Mouse (Mus musculus) myocyte (in vitro differentiated cells): ENCODE results near the gene Kif1c. TPM values are rescaled to one million over a fixed set of nuclear protein-coding genes. Genes with fewer than 3 reads are reported as not detected.

Experiments used
- H3K27me3 ChIP-seq: one replicate; pipeline ENCODE4 v1.6.1; 2011; ENCODE audit not compliant: control insufficient read depth, insufficient read depth, insufficient read length
- H3K36me3 ChIP-seq: one replicate; pipeline ENCODE4 v1.6.1; 2011; ENCODE audit not compliant: control insufficient read depth, insufficient read depth
- H3K4me2 ChIP-seq: one replicate; pipeline ENCODE4 v1.6.1; 2011; ENCODE audit warnings: low read depth, control low read depth
- H3K4me3 ChIP-seq: one replicate; pipeline ENCODE4 v1.5.1; 2011; ENCODE audit warnings: mild to moderate bottlenecking, control low read depth, moderate library complexity
- H3K79me2 ChIP-seq: one replicate; pipeline ENCODE4 v1.6.1; 2011; ENCODE audit not compliant: control insufficient read depth, insufficient read depth
- H3ac ChIP-seq: one replicate; pipeline ENCODE4 v1.6.1; 2011; ENCODE audit not compliant: control insufficient read depth, insufficient read length
- CEBPB ChIP-seq: IDR thresholded peaks from 2 replicates; pipeline ENCODE4 v1.6.1; 2011; ENCODE audit warnings: mild to moderate bottlenecking, moderate library complexity; ENCODE audit not compliant: poor library complexity, insufficient read depth, severe bottlenecking
- E2F4 ChIP-seq: IDR thresholded peaks from one replicate; pipeline ENCODE4 v1.6.1; 2011; ENCODE audit warnings: mild to moderate bottlenecking, control low read depth, moderate library complexity; ENCODE audit not compliant: insufficient read depth
- MAX ChIP-seq: IDR thresholded peaks from one replicate; pipeline ENCODE4 v1.6.1; 2011; ENCODE audit warnings: low read depth, mild to moderate bottlenecking, control low read depth
- MYOD1 ChIP-seq, 3 experiments: IDR thresholded peaks; one replicate each; pipeline ENCODE4 v1.6.1; 2011; ENCODE audit warnings: control low read depth in 2 of 3, low read depth in 2 of 3, mild to moderate bottlenecking in 2 of 3, moderate library complexity in 1 of 3; ENCODE audit not compliant: insufficient read length in 2 of 3, control insufficient read depth in 1 of 3
- MYOG ChIP-seq, 3 experiments: IDR thresholded peaks; one replicate each; pipeline ENCODE4 v1.6.1; 2011; ENCODE audit warnings: control low read depth in 2 of 3, low read depth in 2 of 3, mild to moderate bottlenecking in 2 of 3; ENCODE audit not compliant: insufficient read length in 2 of 3, control insufficient read depth in 1 of 3, insufficient read depth in 1 of 3
- POLR2A ChIP-seq: IDR thresholded peaks from one replicate; pipeline ENCODE4 v1.6.1; 2011; ENCODE audit warnings: low read depth, mild to moderate bottlenecking, control low read depth, moderate library complexity; ENCODE audit not compliant: insufficient read length
- POLR2AphosphoS2 ChIP-seq: IDR thresholded peaks from one replicate; pipeline ENCODE4 v1.6.1; 2011; ENCODE audit warnings: low read depth, control low read depth; ENCODE audit not compliant: insufficient read length
- REST ChIP-seq: IDR thresholded peaks from one replicate; pipeline ENCODE4 v1.6.1; 2011; ENCODE audit warnings: mild to moderate bottlenecking, control low read depth, moderate library complexity; ENCODE audit not compliant: insufficient read depth, insufficient read length
- SRF ChIP-seq: IDR thresholded peaks from one replicate; pipeline ENCODE4 v1.6.1; 2011; ENCODE audit warnings: low read depth; ENCODE audit not compliant: control insufficient read depth, insufficient read length
- TCF12 ChIP-seq: IDR thresholded peaks from one replicate; pipeline ENCODE4 v1.6.1; 2011; ENCODE audit warnings: mild to moderate bottlenecking, control low read depth; ENCODE audit not compliant: poor library complexity, insufficient read depth, severe bottlenecking
- TCF3 ChIP-seq: IDR thresholded peaks from one replicate; pipeline ENCODE4 v1.6.1; 2011; ENCODE audit warnings: low read depth, control low read depth; ENCODE audit not compliant: insufficient read length
- USF1 ChIP-seq: IDR thresholded peaks from one replicate; pipeline ENCODE4 v1.6.1; 2011; ENCODE audit warnings: low read depth, mild to moderate bottlenecking, control low read depth, moderate library complexity
- polyA plus RNA-seq: library from polyadenylated mRNA; unstranded; fragments of >200 nt; fragmentation: generic; extraction: Trizol; gene quantifications from one replicate; pipeline ENCODE4 v1.2.1, GENCODE M21; 2012; ENCODE audit warnings: missing spikeins

Kif1c gene
- polyA plus RNA-seq, 1 experiment = 96.3 TPM

DNA sequence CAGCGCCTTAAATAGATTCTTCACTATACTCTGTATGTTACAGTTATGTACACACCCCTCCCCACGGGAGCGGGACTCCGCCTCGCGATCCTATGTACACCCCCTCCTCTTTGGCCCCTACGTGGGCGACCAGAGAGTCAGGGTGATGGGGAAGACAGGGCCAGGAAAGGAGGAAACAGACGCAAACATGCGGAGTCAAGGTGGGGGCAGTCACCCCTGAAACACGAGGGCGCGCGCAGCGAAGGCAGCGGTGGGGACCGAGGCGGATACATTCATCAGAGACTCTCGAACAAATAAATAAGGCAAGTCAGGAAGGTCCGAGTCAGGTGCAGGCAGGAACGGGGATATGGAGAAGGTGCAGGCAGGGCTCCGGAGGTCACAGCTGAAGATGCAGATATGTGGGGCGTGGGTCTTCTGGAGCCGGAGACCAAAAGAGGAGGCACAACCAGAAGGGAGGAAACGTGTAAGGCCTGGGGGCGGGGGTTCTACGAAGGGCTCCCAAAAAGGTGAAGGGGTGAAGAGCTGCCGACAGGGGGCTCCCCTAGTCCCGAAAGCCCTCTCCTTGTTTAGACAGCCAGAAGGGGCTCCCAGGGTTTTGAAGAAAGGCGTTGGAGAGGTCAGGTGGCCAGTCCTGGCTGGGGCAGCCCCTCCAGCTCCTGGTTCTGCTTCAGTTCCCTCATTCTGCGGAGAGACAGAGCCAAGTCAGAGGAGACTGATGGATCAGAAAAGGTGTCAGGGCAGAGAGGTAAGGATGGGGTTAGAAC lies 30.6 kb upstream of the Kif1c start:
- H3K36me3 ChIP-seq = no peaks in the 10 kb centered on the region

DNA sequence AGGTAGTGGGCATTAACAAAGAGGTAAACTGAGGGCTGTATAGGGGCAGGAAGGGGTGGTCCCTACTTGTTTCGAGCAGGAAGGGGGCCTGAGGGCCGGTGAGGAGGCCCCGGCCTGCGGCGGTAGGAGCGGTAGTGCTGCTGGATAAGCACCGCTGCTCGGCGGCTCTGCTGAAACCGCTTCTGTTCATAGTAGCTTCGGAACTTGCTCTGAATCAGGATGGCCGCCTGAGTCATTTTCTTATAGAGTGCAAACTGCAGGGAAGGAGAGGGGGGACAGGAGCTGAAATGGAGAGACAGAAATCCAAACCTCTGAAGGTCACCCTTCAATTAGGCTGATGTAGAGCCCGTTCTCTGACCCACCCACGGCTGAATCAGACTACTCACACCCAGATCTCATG lies 29.9 kb upstream of the Kif1c start:
- H3K27me3 ChIP-seq = no peaks in the 10 kb centered on the region
- no peaks in the 10 kb centered on the region for H3K36me3 ChIP-seq
- H3K4me3 ChIP-seq = peak overlapping the region; percentile 82
- no peak for TF ChIP-seq TCF3
- TF ChIP-seq USF1 = no peak
- peak overlapping the region; percentile 93 for H3K4me2 ChIP-seq
- H3K79me2 ChIP-seq = peaks cover 14% of the 10 kb centered on the region
- no peak overlapping the region for H3ac ChIP-seq

More for the DNA sequence above, 30.6 kb upstream of the Kif1c start:
- peaks cover 19% of the 10 kb centered on the region for H3K79me2 ChIP-seq
- no peaks in the 10 kb centered on the region for H3K27me3 ChIP-seq
- H3ac ChIP-seq = peak overlapping the region; percentile 35
- H3K4me2 ChIP-seq = peak overlapping the region; percentile 93
- peak overlapping the region; percentile 82 for H3K4me3 ChIP-seq
- TF ChIP-seq SRF (peak; percentile 18), E2F4 (no peak), MAX (no peak), USF1 (no peak), MYOD1 (IDR thresholded peaks at IDR 0.05; ENCODE audit: control insufficient read depth in 1 of 3, insufficient read length in 2 of 3, low read depth in 2 of 3) (no peak), MYOG (IDR thresholded peaks at IDR 0.05; ENCODE audit: control insufficient read depth in 1 of 3, insufficient read depth in 1 of 3, insufficient read length in 2 of 3, low read depth in 2 of 3) (no peak), POLR2AphosphoS2 (no peak), POLR2A (peak; percentile 22), REST (no peak), CEBPB (no peak), TCF3 (no peak)

- no peak overlapping the region for H3ac ChIP-seq
- no peaks in the 10 kb centered on the region for H3K27me3 ChIP-seq
- peaks cover 13% of the 10 kb centered on the region for H3K79me2 ChIP-seq
- H3K36me3 ChIP-seq = no peaks in the 10 kb centered on the region
- no peak for TF ChIP-seq MAX
- TF ChIP-seq POLR2AphosphoS2 = peak; percentile 47
- no peak for TF ChIP-seq SRF
- no peak overlapping the region for H3K4me2 ChIP-seq
- H3K4me3 ChIP-seq = no peak overlapping the region
Observed at GRCm38 (mm10) chr11:70671333-70672047, 28.9 kb upstream of the Kif1c start.

DNA sequence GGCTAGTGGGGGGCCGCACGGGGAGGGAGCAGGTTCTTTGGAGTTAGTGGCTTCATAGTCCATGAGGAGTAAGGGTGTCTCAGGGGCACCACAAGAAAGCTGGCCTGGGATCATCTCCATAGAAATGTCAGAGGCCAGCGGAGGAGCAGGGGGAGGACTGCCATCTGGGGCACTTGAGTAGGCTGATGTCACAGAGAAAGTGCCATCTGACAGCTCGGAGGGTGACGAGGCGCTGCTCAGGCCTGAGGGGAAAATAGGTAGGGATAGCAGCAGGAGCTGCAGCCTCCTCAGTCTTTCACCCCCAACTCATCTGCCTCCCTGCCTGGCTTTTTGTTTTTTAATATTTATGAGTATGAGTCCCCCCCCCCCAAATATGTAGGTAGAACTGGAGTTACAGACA lies 26.3 kb upstream of the Kif1c start:
- no peaks in the 10 kb centered on the region for H3K79me2 ChIP-seq
- H3K4me3 ChIP-seq = no peak overlapping the region
- no peak overlapping the region for H3ac ChIP-seq
- TF ChIP-seq TCF3 = no peak
- TF ChIP-seq SRF = no peak
- no peak for TF ChIP-seq POLR2AphosphoS2
- no peak for TF ChIP-seq MAX
- no peak for TF ChIP-seq CEBPB
- no peak for TF ChIP-seq POLR2A
- no peak for TF ChIP-seq TCF12
- TF ChIP-seq MYOD1 (IDR thresholded peaks at IDR 0.05; ENCODE audit: control insufficient read depth in 1 of 3, insufficient read length in 2 of 3, low read depth in 2 of 3) = no peak
- no peak for TF ChIP-seq USF1
- TF ChIP-seq REST = no peak
- no peak for TF ChIP-seq MYOG (IDR thresholded peaks at IDR 0.05; ENCODE audit: control insufficient read depth in 1 of 3, insufficient read depth in 1 of 3, insufficient read length in 2 of 3, low read depth in 2 of 3)
- no peak for TF ChIP-seq E2F4
- no peak overlapping the region for H3K4me2 ChIP-seq
- H3K27me3 ChIP-seq = no peaks in the 10 kb centered on the region
- H3K36me3 ChIP-seq = peaks cover 6% of the 10 kb centered on the region

GRCm38 (mm10) chr11:70674501-70674900 lies 25.8 kb upstream of the Kif1c start:
- TF ChIP-seq USF1 (no peak), POLR2AphosphoS2 (no peak), MYOG (IDR thresholded peaks at IDR 0.05; ENCODE audit: control insufficient read depth in 1 of 3, insufficient read depth in 1 of 3, insufficient read length in 2 of 3, low read depth in 2 of 3) (no peak), POLR2A (no peak), MAX (no peak), CEBPB (no peak), MYOD1 (IDR thresholded peaks at IDR 0.05; ENCODE audit: control insufficient read depth in 1 of 3, insufficient read length in 2 of 3, low read depth in 2 of 3) (no peak), E2F4 (no peak), TCF3 (no peak)
- no peaks in the 10 kb centered on the region for H3K27me3 ChIP-seq
- H3K36me3 ChIP-seq = peaks cover 6% of the 10 kb centered on the region

More at GRCm38 (mm10) chr11:70674501-70674900, 25.8 kb upstream of the Kif1c start:
- H3ac ChIP-seq = no peak overlapping the region
- H3K4me2 ChIP-seq = no peak overlapping the region
- H3K79me2 ChIP-seq = no peaks in the 10 kb centered on the region
- H3K4me3 ChIP-seq = no peak overlapping the region
